Mouse (Mus musculus): ENCODE data around the gene Asic2. TPM values are rescaled to one million over a fixed set of nuclear protein-coding genes. Genes with fewer than 3 reads are reported as not detected.

Asic2 gene
- polyA plus RNA-seq, 1 experiment = 2.3 TPM

DNA sequence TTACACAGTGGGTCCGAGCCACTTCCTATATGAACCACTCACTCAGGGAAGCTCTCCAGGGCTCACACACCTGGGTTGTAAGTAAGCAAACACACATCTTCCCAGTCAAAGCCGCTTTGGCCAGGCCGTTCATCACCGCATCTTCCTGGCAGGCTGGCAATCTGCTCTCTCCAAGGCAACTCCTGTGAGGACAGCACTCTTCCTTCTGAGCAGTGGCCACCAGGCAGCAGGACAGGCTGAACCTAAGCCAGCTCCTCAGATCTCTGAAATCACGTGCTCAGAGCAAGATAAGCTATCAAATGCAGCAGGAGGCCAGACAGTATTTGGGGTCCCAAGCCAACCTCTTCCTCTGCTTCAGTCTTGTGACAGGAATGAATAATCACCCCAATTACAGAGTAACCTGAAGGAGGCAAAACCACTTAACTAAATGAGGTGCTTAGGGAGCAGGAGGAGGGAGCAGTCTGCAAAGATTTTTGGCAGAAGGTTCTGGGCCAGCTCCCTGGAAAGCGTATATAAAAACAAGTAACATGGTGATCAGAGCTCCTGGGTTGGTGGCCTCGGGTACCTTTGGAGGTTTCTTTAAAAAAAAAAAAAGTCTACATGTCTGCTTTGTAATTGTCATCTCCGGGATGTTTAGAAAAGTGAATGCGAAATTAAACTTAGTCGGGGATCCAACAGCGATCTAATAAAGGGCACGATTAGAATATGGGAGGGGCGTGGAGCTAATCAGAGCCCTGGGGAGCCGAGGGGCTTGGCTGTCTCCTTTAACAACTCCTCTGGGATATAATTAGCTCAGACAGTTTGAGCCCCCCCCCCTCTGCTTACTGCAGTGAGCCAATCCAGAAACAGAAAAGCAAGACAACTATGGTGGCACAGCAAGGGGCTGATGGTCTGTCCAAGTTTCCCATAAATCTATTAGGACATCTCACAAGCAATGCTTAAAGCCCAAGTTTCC, 450.0 kb downstream of the Asic2 start:
- DNase-seq (ENCODE audit: low read depth) = no peak

DNA sequence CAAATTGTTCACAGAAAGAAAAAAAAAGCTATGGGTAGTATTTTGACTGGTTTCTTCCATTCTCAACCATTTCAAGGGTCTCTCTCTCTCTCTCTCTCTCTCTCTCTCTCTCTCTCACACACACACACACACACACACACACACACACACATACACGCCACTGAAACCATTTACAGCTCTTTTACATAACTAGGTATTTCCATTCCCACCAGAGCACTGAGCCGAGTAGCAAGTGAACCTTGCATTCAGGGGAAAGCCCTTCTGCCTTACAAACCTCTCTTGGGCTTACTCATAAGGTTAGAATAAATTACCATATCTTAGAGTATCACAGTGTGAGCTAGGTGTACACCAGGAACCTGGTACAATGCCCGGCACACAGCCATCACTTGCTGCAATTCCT, 452.5 kb downstream of the Asic2 start:
- no peak for DNase-seq (ENCODE audit: low read depth)

DNA sequence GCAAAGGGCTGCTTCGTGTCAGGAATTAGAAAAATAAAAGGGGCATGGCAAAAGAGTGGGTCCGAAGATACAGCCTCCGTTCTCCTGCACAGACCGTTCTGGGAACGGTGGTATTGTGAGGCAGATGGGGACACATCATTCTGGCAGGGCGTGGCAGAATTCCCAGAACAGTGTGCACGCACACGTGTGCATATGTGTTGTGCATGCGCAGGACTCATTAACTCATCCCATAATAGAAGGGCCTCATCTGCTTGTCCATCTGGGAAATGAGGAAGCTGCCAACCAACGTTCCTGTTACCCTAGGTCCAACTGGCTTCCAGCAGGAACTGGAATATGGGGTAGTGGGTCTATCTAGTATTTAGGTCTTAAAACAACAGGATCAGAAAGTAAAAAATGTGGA, 455.8 kb downstream of the Asic2 start:
- no peak for DNase-seq (ENCODE audit: low read depth)

DNA sequence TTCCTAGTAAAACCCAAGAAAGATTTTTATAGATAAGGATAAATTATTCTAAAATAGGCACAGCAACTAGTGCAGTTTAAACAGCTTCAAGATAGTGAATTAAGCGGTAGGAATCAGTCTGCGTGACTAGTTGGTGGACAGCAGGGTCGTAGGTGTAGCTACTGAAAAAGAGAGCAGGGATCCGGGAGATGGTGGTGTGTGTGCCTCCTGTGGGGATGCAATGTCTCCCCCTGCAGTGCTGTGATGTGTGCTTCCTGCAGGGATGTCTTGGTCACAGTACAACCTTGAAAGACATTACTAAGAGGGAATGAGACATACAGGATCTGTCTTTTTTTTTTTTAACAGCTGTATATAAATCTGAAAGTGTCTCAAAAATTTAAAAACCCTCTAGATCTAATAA, 456.9 kb downstream of the Asic2 start:
- no peak for DNase-seq (ENCODE audit: low read depth)

DNA sequence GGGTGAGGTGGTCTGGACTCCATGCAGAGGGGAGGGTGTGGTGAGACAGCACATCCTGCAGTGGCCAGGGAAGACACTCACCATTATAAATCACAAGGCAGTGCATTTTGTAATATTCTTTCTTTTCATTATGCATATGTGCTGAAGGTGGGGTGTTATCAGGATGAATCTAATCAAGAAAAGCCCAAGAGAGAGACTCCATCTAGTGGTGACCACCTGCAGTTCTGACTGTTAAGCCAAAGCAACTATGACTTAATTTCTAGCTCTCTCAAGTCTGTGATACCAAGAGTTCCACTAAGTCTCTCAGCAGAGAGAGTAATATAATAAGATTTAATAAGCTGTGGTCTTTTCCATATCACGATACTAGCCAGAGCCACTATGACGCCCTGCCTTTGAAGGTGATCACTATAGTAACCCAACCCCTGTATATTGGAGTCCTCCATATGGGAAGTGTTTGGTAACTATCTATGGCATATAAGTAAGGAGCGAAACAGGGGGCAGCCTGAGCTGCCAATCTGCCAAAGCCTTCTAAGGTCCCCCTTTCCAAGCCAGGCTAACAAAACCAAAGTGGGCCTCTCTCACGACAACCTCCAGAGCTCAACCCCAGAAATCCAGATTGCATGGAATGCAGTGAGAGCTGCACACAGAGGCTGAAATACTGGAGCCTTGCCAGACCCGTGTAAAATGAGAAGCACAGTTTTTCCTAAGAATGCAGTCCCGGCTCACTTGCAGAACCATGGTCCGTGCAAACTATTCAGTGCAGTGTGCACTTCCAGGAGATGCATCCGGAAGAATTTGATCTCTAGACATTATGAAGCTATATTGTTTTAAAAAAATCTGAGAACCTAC, 459.6 kb downstream of the Asic2 start:
- no peak for DNase-seq (ENCODE audit: low read depth)

DNA sequence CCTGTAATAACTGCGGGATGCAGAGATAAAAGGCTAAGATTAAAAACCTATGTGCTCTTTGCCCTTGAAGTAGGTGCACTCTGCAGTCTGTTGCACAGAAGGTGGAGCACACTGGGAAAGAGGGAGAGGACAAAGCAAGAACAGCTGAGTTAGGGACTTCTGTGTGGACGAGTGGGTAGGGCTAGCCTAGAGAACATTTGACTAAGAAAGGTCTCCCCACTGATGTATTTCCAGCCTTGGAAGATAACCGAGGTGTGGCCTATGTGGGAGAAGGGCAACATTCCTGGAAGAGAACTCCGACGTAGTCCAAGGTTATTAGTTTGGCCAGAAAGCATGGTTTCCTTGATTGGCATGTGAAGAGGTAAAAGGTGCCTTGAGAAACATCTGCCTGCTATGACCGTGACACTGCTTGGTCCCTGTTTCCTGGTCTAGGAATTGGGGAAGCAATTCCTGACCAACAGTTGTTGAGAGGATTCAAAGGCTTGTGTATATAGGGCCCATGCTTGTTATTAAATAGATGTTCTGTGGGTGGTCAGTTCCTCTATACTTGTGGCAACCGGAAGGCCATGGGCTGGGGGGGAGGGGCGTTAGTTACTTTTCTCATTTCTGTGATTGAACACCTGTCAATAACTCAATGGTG, 463.3 kb downstream of the Asic2 start:
- no peak for DNase-seq (ENCODE audit: low read depth)

DNA sequence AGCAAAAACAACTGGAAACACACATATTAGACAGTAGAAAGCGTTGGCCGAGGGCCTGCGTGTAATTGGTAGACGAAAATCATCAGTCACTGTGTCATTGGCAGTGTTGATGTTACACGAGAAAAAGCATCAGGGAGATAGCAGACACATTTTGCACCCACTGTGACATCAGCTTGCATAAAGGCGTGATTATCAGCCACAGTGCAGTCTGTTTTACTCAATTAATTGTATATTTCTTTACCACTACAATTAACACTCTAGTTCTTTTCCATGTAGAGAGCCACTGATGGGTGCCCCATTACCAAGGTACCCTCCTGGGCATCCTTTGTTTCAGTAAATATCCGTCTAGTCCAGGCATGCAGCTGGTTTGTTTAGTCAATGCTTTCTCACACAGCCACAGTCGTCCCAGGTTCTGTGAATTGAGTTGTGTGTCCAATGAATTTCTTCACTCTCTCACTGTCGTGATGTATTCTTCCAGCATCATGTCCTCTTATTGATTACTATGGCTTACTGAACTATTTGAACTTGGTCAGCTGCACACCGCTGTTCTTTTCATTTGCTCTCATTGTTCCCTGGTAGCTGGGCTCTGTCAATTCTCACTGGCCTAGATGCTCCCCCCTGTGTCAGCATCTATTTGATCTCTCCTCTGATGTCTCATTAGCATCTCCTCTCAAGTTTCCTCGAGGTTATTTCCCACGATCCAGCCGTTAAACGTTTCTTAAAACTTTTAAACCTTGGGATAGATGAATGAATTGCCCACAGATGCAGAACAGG, 466.6 kb downstream of the Asic2 start:
- DNase-seq (ENCODE audit: low read depth) = no peak

DNA sequence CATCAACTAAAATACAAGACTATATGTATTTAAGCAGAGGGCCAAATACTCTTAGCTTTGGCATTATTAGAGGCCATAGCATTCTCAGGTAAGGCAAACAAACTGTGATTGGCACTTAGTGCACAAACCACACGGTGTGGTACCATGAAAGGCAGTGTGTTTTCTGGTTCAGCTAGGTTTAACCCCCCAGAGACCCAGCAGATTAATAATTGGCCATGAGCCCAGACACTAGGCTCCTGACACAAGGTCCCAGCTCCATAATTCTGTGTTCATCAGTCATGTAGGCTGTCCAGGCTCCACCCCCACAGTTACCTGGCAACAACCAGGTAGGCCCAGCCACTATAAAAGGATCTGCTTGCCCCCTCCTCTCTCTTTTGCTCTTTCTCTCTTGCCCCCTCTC, 469.3 kb downstream of the Asic2 start:
- DNase-seq (ENCODE audit: low read depth) = no peak

DNA sequence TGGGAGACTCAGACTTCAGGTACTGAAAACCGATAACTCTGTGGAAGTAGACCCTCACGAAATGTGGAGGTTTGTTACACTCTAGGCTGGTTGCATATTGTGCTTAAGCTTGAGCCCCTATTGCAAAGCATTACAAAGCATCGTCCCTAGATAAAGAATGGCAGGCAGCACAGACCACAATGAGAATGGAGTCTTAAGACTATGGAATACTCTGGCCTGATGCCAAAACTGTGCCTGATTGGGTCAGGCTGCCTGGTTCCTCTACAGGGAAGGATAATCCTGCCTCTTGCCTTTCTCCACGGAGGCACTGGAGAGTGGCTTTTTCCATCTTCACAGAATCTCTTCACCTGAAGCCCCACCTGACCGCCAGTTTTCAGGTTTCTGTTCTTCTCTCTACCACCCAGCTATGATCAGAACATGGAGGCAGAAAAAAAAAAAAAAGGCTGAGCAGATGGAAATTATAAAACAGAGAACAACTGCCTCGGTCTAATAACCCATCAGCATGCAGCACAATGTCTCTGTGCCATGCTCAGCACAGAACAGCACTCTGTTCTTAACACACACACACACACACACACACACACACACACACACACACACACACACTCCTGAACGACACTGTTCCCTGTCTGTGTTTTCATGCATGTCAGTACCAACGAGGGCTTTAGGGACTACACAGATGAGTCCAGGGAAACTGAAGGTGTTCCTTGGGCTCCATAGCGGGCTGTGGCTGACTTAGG, 470.4 kb downstream of the Asic2 start:
- DNase-seq (ENCODE audit: low read depth) = no peak

DNA sequence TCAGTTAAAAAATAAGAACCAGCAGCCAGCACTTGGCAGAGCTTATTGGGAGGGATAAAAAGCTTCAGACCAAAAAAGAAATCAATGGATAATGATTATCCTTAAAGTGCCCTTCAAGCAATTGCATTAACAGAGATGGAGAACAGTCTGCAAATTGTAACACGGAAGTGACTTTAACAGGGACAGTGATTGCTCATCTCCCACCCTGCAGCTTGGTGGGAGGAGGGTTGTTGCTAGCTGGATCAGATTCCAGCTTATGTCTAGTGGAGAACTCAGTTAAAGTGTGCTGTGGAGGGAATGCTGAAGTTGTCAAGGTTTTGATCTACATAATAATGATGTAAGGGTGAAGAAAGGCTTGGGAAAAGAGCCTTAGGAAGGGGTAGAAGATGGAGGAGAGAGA, 471.8 kb downstream of the Asic2 start:
- DNase-seq (ENCODE audit: low read depth) = no peak

DNA sequence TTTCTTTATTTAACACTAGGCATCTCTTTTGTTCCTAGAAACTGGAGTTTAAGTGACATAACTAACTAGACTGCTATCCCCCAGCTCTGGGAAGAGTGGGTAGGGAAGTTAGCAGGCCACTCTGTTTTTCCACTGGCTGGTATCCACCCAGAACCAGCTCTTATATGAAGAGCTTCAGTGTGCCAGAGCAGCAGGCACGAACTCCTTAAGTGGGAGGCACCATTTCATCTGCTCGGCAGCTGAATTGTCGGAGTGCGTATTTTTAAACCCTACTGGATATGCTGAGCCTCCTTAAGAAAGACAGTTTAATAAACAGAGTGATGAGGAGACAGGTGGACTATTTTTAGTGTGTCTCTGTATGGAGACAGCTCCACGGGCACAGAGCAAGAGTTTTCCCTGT, 475.9 kb downstream of the Asic2 start:
- no peak for DNase-seq (ENCODE audit: low read depth)

DNA sequence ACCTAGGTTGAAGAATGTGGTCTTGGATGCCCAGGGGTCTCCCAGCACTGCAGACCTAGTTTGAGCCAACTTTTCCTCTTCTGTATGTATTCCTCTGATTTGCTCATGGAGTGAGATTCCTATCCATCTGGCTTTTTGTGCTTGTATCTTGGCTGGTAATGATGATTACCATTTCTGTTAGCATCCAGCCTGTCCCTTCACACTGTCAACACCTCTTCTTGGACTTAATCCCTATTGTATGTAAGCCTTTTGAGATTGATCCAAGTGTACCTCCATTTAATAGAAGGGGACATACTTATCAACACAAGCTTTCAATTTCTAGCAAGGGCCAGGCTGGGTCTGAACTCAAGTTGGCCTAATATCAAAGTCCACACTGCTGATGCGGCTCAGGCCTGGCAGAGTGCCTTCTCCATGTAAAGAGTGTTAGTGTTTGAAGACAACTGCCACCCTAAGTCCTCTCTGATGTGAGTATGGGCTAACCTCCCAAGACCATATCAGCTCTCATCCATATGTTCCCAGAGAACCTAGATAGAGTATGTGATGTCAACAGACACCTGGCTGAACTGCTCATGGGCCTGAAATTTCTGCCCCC, 479.0 kb downstream of the Asic2 start:
- DNase-seq (ENCODE audit: low read depth) = no peak

DNA sequence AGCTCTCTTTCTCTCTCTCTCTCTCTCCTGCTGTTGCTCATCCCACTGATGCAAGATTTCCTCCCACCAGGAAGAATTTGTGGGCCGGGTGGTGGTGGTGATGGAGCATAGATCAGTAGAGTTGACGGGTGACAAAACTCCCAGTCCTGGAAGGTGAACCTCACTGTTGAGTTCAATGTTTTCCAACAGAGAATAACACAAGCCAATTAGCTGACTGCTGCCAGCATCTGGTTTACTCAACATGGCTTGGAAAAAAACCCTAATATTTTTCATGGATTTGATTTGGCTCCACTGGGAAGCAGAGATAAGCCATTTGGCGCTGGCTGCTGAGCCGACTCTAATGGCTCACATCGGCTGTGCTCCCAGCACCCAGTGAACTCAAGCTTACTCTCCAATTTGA, 479.6 kb downstream of the Asic2 start:
- no peak for DNase-seq (ENCODE audit: low read depth)

DNA sequence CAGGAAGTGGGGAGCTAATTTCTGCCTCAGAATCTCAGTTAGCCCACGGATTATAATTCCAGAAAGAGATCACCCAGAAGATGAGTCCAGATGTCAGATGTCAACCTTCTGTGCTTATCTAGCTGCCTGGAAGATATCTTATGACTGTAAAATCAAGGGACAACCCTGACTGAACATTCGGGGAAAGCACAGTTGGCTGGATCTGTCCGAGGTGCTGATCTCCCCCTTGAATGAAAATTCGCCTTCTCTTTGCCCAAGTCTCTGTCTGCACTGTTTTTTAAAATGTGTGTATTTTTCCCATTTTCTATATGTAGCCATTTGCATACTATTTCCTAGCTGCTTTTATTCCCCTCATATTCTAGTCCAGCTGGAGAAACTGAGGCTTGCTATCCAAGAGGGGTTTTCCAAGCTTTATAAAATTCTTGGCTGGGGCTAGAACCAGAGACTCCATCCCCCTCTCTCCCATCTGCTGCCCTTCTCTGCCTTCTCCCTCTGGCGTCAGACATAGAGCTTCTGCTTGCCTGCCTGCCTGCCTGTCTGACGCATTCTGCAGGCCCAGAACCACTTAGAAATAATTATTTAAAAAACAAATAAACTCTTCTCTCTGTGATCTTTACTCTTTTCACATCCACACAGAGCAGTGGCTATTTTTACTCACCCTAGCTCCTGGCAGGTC, 481.9 kb downstream of the Asic2 start:
- DNase-seq (ENCODE audit: low read depth) = no peak

DNA sequence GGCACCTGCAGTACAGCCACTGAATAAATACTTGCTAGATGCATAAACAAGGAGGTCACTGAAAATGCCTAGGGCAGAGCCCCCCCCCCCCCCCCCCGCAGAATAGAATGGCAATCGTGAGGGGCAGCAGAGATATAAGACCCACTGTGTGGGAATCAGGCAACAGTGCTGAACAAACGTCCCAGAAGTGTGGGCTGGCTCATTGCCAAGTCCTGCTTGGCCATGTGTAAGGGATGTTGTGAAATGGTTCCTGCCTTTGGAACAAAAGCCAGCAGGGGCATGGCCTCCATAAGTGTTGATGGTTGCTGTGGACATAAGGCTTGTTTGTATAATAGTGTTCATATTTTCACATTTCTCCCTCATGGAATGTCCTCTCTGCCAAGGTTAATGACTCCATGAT, 487.1 kb downstream of the Asic2 start:
- no peak for DNase-seq (ENCODE audit: low read depth)

DNA sequence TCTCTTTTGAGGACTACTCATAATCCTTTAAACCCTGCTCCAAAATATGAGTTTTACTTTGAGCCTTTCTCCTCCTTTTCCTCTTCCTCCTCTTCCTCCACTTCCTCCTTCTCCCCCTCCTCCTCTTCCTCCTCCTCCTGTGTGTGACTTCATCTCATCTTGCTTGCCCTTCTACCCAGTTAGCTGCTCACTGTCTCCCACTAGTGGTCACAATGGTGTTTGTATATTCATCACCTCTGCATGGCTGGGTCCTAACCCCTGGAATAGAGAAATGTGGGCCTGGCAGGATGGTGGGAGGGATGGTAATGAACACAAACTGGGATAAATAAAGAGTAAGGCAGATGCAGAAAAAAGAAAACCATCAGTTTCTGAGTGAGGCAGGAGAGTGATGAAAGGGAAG, 492.0 kb downstream of the Asic2 start:
- DNase-seq (ENCODE audit: low read depth) = no peak

DNA sequence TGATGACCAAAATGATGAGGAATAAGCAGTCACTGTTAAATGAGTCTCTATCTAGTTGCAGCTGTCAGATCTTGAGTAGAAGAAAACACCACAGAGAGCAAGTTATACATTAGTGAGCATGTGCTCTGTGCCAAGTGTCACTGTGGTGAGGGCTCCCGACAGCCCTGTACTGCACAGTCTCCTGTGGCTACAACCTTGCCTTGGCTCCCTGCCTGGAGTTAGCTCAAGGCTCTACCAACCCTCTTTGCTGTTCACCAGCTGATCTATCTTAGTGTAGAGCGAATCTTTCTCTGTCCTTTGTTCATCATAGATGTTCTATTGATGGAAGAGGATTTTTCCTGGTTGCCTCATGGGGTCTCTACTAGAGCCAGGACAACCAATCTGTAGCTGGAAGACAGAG, 494.1 kb downstream of the Asic2 start:
- DNase-seq (ENCODE audit: low read depth) = no peak

DNA sequence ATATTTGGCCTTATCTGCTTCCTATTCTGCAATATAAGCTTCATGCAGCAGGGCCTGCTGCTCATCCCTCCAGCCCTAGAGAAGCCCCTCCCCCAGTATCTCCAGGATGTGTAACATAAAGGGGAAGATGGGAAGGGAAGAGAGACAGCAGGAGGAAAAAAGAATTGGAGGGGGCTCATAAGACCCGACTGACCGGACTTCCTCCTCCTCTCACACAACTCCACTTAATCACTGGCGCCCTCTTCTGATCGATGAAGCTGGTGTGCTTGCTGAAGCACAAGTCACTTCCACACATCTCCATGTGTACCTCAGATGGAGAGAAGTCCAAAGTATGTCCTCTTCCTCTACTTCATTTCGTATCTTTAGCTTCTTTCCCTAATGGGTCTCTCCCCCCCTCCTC, 506.1 kb downstream of the Asic2 start:
- no peak for DNase-seq (ENCODE audit: low read depth)

DNA sequence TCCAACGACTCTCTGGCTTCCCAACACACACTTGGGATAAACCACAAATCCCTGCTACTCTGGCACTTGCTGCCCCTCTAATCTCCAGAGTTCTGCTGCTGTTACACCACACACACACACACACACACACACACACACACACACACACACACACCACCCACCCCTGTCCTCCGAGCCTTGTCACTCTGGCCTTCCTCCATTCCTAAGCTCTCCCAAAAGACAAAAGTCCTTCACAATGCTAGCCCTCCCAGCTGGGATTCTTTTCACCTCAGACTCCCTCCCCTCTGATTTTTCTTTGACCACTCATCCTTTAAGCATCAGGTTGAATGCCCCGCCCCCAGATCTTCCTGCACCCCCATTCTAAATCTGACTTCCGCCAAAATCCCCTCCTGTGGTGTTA, 506.5 kb downstream of the Asic2 start:
- no peak for DNase-seq (ENCODE audit: low read depth)

DNA sequence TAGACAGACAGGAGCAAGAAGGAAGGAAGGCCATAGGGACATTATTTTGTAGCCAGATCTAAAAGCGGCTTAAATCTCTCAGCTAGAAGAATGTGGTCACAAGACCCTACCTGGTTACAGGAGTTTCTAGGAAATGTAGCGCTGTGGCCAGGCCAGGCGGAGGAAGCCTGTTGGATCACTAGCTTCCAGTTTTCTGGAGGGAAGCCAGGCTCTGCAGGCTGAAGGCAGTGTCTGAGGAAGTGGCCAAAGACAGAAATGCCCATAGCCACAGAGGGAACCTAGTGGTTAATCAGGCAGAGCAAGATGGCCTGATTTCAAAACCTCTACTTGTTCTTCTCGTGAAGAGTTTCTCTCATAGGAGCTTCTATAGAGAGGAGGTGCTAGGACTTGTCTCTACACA, 513.3 kb downstream of the Asic2 start:
- no peak for DNase-seq (ENCODE audit: low read depth)
